Comparison of ENCODE assay signal across 7 mouse cellular contexts in the genomic region with DNA sequence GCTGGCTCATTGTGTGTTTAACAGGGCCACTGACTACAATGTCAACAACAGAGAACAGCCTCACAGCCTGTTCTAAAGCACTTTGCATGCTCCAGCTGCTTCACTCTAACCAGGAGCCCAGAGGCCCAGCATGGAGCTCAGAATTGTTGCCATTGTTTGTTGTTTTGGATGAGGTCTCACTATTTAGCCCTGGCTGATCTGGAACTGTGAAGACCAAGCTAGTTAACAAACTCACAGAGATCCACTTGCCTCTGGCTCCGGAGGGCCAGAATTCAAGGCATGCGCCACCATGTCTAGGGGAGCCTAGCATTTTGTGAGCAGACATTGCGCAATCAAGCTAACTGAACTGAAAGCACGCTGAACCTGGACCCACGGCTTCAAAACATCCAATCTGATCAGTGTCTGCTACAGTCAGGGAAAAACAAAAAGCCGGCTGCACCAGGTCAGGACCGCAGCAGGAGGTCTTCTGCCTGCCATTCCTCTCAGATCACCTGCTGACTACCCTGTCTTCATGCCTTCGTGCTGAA. TPM values are rescaled to one million over a fixed set of nuclear protein-coding genes. Genes with fewer than 3 reads are reported as not detected.
A peak's percentile ranks its signal among the peaks of the same experiment; 100 is the strongest.
DNase-seq lines count a peak whose midpoint lies in the region; ATAC-seq lines count a peak whose summit lies in the region.

No protein-coding gene starts in this region.

- WGBS in midbrain, embryonic 13.5 days = 23% methylated on average over 8 of the region's 8 CpGs

- no peaks in the 10 kb centered on the region for H3K27me3 ChIP-seq in midbrain, embryonic 13.5 days

- H3K4me3 ChIP-seq in midbrain, embryonic 13.5 days (replicated peaks) = no peak overlapping the region

- intact Hi-C loops in left cerebral cortex, postnatal 4 days (cut with DNase I) = no loop called here

- ATAC-seq in midbrain, embryonic 13.5 days = no peak

- H3K27ac ChIP-seq in midbrain, embryonic 13.5 days = 0 out of 2 replicates have a peak overlapping the region, but pooled peaks have one; percentile 30

- peak; percentile 18 for DNase-seq in urinary bladder, postnatal 25 days (ENCODE audit: low spot score)
- DNase-seq in urinary bladder, adult 2 months (ENCODE audit: low spot score) = no peak
- peak; percentile 28 to 31 for DNase-seq in heart, adult 9 months (ENCODE audit: low spot score in 2 of 2)
- peak; percentile 50 to 79 for DNase-seq in kidney, postnatal 36 days
- DNase-seq in adrenal gland, postnatal 25 days = no peak
- no peak for DNase-seq in left cerebral cortex, postnatal 4 days

- H3K9ac ChIP-seq in midbrain, embryonic 13.5 days (replicated peaks) = 0 out of 2 replicates have a peak overlapping the region, but pooled peaks have one; percentile 25

- no peak overlapping the region for H3K4me2 ChIP-seq in midbrain, embryonic 13.5 days (replicated peaks)

- H3K9me3 ChIP-seq in midbrain, embryonic 13.5 days = no peaks in the 10 kb centered on the region

- H3K4me1 ChIP-seq in midbrain, embryonic 13.5 days (replicated peaks) = peaks cover 9% of the 10 kb centered on the region

- H3K36me3 ChIP-seq in midbrain, embryonic 13.5 days = no peaks in the 10 kb centered on the region

RNA-seq across cellular contexts. Expression of gene Ctr9, which starts 4.6 kb away (rescaled TPM):
- polyA plus RNA-seq in urinary bladder, adult 2 months (2012; rRNA removed) = 31.3 and 33.1 TPM in 2 replicates
- 99.7 and 102 TPM in 2 replicates for polyA plus RNA-seq in midbrain, embryonic 13.5 days (2015; fragmentation: Nextera tagmentation; extraction: Ambion mirVana)
- 48.6 and 53.9 TPM in 2 replicates for total RNA-seq in adrenal gland, postnatal 25 days (2021)
- total RNA-seq in left cerebral cortex, postnatal 4 days (2021) = 10 to 100 TPM; 66.0 to 70.1 TPM

RNA-seq across cellular contexts. Expression of gene Mrvi1, which starts 41.9 kb away (rescaled TPM):
- 109 and 197 TPM in 2 replicates for polyA plus RNA-seq in urinary bladder, adult 2 months (2012; rRNA removed)
- 0.62 and 0.86 TPM in 2 replicates for polyA plus RNA-seq in midbrain, embryonic 13.5 days (2015; fragmentation: Nextera tagmentation; extraction: Ambion mirVana)
- 6.0 and 9.1 TPM in 2 replicates for total RNA-seq in adrenal gland, postnatal 25 days (2021)
- total RNA-seq in left cerebral cortex, postnatal 4 days (2021) = 1 to 10 TPM; 1.5 TPM

RNA-seq across cellular contexts. Expression of gene Eif4g2, which starts 58.7 kb away (rescaled TPM):
- polyA plus RNA-seq in urinary bladder, adult 2 months (2012; rRNA removed) = 383 and 397 TPM in 2 replicates
- 1,301 and 1,321 TPM in 2 replicates for polyA plus RNA-seq in midbrain, embryonic 13.5 days (2015; fragmentation: Nextera tagmentation; extraction: Ambion mirVana)
- 875 and 903 TPM in 2 replicates for total RNA-seq in adrenal gland, postnatal 25 days (2021)
- total RNA-seq in left cerebral cortex, postnatal 4 days (2021) = 1,000 to 10,000 TPM; 1,288 to 1,328 TPM

Comparison
In these comparisons a context has a peak if more than half of its experiments do, and no peak if none do; other contexts are left out.
1. DNase-seq: peak in urinary bladder, postnatal 25 days (single experiment), heart, adult 9 months (2 of 2) and kidney, postnatal 36 days (2 of 2); none in urinary bladder, adult 2 months (single experiment), adrenal gland, postnatal 25 days (single experiment) and left cerebral cortex, postnatal 4 days (single experiment).